Mouse (Mus musculus) myocyte (in vitro differentiated cells): ENCODE data around the gene Anks1b. TPM values are rescaled to one million over a fixed set of nuclear protein-coding genes. Genes with fewer than 3 reads are reported as not detected.
A peak's percentile ranks its signal among the peaks of the same experiment; 100 is the strongest.

Experiments used
- H3K27me3 ChIP-seq: one replicate; pipeline ENCODE4 v1.6.1; 2011; ENCODE audit not compliant: control insufficient read depth, insufficient read depth, insufficient read length
- H3K36me3 ChIP-seq: one replicate; pipeline ENCODE4 v1.6.1; 2011; ENCODE audit not compliant: control insufficient read depth, insufficient read depth
- H3K4me2 ChIP-seq: one replicate; pipeline ENCODE4 v1.6.1; 2011; ENCODE audit warnings: low read depth, control low read depth
- H3K4me3 ChIP-seq: one replicate; pipeline ENCODE4 v1.5.1; 2011; ENCODE audit warnings: mild to moderate bottlenecking, control low read depth, moderate library complexity
- H3K79me2 ChIP-seq: one replicate; pipeline ENCODE4 v1.6.1; 2011; ENCODE audit not compliant: control insufficient read depth, insufficient read depth
- H3ac ChIP-seq: one replicate; pipeline ENCODE4 v1.6.1; 2011; ENCODE audit not compliant: control insufficient read depth, insufficient read length
- CEBPB ChIP-seq: IDR thresholded peaks from 2 replicates; pipeline ENCODE4 v1.6.1; 2011; ENCODE audit warnings: mild to moderate bottlenecking, moderate library complexity; ENCODE audit not compliant: poor library complexity, insufficient read depth, severe bottlenecking
- E2F4 ChIP-seq: IDR thresholded peaks from one replicate; pipeline ENCODE4 v1.6.1; 2011; ENCODE audit warnings: mild to moderate bottlenecking, control low read depth, moderate library complexity; ENCODE audit not compliant: insufficient read depth
- MAX ChIP-seq: IDR thresholded peaks from one replicate; pipeline ENCODE4 v1.6.1; 2011; ENCODE audit warnings: low read depth, mild to moderate bottlenecking, control low read depth
- MYOD1 ChIP-seq, 3 experiments: IDR thresholded peaks; one replicate each; pipeline ENCODE4 v1.6.1; 2011; ENCODE audit warnings: control low read depth in 2 of 3, low read depth in 2 of 3, mild to moderate bottlenecking in 2 of 3, moderate library complexity in 1 of 3; ENCODE audit not compliant: insufficient read length in 2 of 3, control insufficient read depth in 1 of 3
- MYOG ChIP-seq, 3 experiments: IDR thresholded peaks; one replicate each; pipeline ENCODE4 v1.6.1; 2011; ENCODE audit warnings: control low read depth in 2 of 3, low read depth in 2 of 3, mild to moderate bottlenecking in 2 of 3; ENCODE audit not compliant: insufficient read length in 2 of 3, control insufficient read depth in 1 of 3, insufficient read depth in 1 of 3
- POLR2A ChIP-seq: IDR thresholded peaks from one replicate; pipeline ENCODE4 v1.6.1; 2011; ENCODE audit warnings: low read depth, mild to moderate bottlenecking, control low read depth, moderate library complexity; ENCODE audit not compliant: insufficient read length
- POLR2AphosphoS2 ChIP-seq: IDR thresholded peaks from one replicate; pipeline ENCODE4 v1.6.1; 2011; ENCODE audit warnings: low read depth, control low read depth; ENCODE audit not compliant: insufficient read length
- REST ChIP-seq: IDR thresholded peaks from one replicate; pipeline ENCODE4 v1.6.1; 2011; ENCODE audit warnings: mild to moderate bottlenecking, control low read depth, moderate library complexity; ENCODE audit not compliant: insufficient read depth, insufficient read length
- SRF ChIP-seq: IDR thresholded peaks from one replicate; pipeline ENCODE4 v1.6.1; 2011; ENCODE audit warnings: low read depth; ENCODE audit not compliant: control insufficient read depth, insufficient read length
- TCF12 ChIP-seq: IDR thresholded peaks from one replicate; pipeline ENCODE4 v1.6.1; 2011; ENCODE audit warnings: mild to moderate bottlenecking, control low read depth; ENCODE audit not compliant: poor library complexity, insufficient read depth, severe bottlenecking
- TCF3 ChIP-seq: IDR thresholded peaks from one replicate; pipeline ENCODE4 v1.6.1; 2011; ENCODE audit warnings: low read depth, control low read depth; ENCODE audit not compliant: insufficient read length
- USF1 ChIP-seq: IDR thresholded peaks from one replicate; pipeline ENCODE4 v1.6.1; 2011; ENCODE audit warnings: low read depth, mild to moderate bottlenecking, control low read depth, moderate library complexity
- polyA plus RNA-seq: library from polyadenylated mRNA; unstranded; fragments of >200 nt; fragmentation: generic; extraction: Trizol; gene quantifications from one replicate; pipeline ENCODE4 v1.2.1, GENCODE M21; 2012; ENCODE audit warnings: missing spikeins

Gene Anks1b
- polyA plus RNA-seq, 1 experiment = 0.13 TPM

DNA sequence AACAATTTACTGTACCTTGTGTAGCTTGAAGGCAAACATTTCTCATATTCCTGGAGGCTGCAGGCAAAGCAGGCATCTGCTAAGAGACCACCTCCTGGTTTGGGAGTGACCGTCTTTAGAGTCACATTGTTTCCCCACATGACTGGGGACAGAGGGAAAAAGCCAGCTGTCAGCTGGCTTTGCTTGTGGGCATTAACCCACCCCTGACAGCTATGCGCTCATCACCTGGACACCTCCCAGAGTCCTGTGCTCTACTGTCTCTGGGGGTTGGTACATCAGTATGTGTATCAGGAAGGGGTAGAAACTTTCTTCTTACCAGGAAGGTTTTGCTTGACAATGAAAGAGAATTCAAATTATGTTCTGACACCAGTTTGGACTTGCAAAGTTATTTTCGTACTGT, 207.8 kb downstream of the Anks1b start:
- no peak for TF ChIP-seq SRF
- Histone ChIP-seq H3K4me2 (peak overlapping the region; percentile 49), H3K4me3 (no peak overlapping the region), H3K36me3 (no peaks in the 10 kb centered on the region), H3ac (no peak overlapping the region), H3K79me2 (no peaks in the 10 kb centered on the region), H3K27me3 (no peaks in the 10 kb centered on the region)

DNA sequence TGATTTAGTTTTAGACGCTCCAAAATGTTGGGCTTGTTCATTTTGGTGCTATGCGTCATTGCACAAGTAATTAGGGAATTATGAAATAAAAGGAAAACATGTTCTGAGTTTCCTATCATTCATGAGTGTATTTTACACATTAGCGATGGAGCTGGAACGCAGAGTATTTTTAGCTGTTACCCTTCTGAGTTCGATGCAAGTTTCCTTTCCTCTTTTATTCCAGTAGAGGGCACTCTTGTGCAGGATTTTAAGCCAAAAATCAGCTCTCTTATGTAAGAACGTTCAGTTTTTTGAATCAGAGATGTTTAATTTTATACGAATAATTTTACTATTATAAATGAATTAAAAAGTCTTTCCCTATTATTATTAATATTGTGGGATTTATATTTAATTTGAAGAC, 208.3 kb downstream of the Anks1b start:
- Histone ChIP-seq H3K36me3 (no peaks in the 10 kb centered on the region), H3ac (no peak overlapping the region)
- TF ChIP-seq POLR2AphosphoS2 = no peak
- TF ChIP-seq SRF = no peak
- no peak for TF ChIP-seq TCF12
- TF ChIP-seq TCF3 = no peak
- TF ChIP-seq POLR2A = no peak
- no peak for TF ChIP-seq REST
- TF ChIP-seq MYOD1 (IDR thresholded peaks at IDR 0.05; ENCODE audit: control insufficient read depth in 1 of 3, insufficient read length in 2 of 3, low read depth in 2 of 3) = no peak
- TF ChIP-seq USF1 = no peak
- TF ChIP-seq MAX = no peak

DNA sequence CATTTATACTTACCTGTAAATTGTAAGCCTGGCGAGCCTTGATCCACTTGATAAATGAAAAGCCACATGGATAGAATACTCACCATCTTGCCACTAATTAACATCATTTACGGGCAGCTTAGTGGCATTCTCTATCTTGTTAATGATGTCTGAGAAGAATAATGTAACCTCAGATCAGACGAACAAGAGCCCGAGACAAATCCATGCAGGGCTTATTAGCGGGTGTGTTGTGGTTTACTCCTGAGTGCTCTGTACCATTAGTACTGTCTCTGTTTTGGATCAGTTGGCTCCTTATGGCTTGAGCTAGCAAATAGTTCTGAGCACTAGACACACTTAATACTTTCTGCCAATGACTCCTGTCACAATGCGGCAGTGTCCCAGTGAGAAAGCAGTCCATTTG, 220.6 kb downstream of the Anks1b start:
- TF ChIP-seq POLR2AphosphoS2 (no peak), POLR2A (no peak), E2F4 (no peak), SRF (no peak), MYOG (IDR thresholded peaks at IDR 0.05; ENCODE audit: control insufficient read depth in 1 of 3, insufficient read depth in 1 of 3, insufficient read length in 2 of 3, low read depth in 2 of 3) (no peak), USF1 (no peak), TCF12 (no peak), MAX (no peak), CEBPB (no peak), TCF3 (no peak), MYOD1 (IDR thresholded peaks at IDR 0.05; ENCODE audit: control insufficient read depth in 1 of 3, insufficient read length in 2 of 3, low read depth in 2 of 3) (no peak), REST (no peak)

More for the DNA sequence above, 208.3 kb downstream of the Anks1b start:
- no peak overlapping the region for H3K4me3 ChIP-seq
- H3K27me3 ChIP-seq = no peaks in the 10 kb centered on the region
- peak overlapping the region; percentile 49 for H3K4me2 ChIP-seq
- H3K79me2 ChIP-seq = no peaks in the 10 kb centered on the region

DNA sequence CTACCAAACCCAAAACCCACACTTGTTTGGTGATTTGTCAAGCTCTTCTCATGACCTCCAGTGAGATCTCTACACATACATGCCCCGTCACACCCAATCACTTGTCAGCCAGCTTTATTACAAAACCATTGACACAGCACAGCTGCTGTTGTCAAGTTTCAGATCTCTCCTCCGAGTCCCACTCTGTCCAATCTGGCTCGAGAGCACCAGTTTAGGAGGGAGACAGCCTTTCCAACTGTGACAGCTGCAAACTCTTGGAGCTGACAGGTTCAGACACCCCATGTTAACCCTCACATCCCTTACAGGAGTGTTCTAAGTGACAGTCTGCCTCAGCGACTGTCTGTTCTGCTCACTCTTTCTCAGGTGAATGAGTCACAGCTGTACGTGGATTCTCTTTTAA, 239.4 kb downstream of the Anks1b start:
- H3ac ChIP-seq = no peak overlapping the region
- no peak overlapping the region for H3K4me2 ChIP-seq
- H3K79me2 ChIP-seq = no peaks in the 10 kb centered on the region
- no peaks in the 10 kb centered on the region for H3K27me3 ChIP-seq
- H3K36me3 ChIP-seq = no peaks in the 10 kb centered on the region
- no peak overlapping the region for H3K4me3 ChIP-seq
- TF ChIP-seq MYOD1 (IDR thresholded peaks at IDR 0.05; ENCODE audit: control insufficient read depth in 1 of 3, insufficient read length in 2 of 3, low read depth in 2 of 3) = peak; percentile 78 to 85 (median 83)
- no peak for TF ChIP-seq REST
- TF ChIP-seq MAX = no peak
- no peak for TF ChIP-seq POLR2AphosphoS2
- TF ChIP-seq TCF3 = no peak
- TF ChIP-seq CEBPB = no peak
- TF ChIP-seq SRF = no peak
- TF ChIP-seq E2F4 = no peak
- TF ChIP-seq USF1 = no peak
- TF ChIP-seq TCF12 = peak; percentile 25
- TF ChIP-seq MYOG (IDR thresholded peaks at IDR 0.05; ENCODE audit: control insufficient read depth in 1 of 3, insufficient read depth in 1 of 3, insufficient read length in 2 of 3, low read depth in 2 of 3) = peak in 2 of 3 experiments; percentile 67 to 68
- TF ChIP-seq POLR2A = no peak

More for the DNA sequence above, 220.6 kb downstream of the Anks1b start:
- no peak overlapping the region for H3ac ChIP-seq
- H3K79me2 ChIP-seq = no peaks in the 10 kb centered on the region
- no peak overlapping the region for H3K4me3 ChIP-seq
- H3K36me3 ChIP-seq = no peaks in the 10 kb centered on the region
- H3K27me3 ChIP-seq = no peaks in the 10 kb centered on the region
- H3K4me2 ChIP-seq = no peak overlapping the region

DNA sequence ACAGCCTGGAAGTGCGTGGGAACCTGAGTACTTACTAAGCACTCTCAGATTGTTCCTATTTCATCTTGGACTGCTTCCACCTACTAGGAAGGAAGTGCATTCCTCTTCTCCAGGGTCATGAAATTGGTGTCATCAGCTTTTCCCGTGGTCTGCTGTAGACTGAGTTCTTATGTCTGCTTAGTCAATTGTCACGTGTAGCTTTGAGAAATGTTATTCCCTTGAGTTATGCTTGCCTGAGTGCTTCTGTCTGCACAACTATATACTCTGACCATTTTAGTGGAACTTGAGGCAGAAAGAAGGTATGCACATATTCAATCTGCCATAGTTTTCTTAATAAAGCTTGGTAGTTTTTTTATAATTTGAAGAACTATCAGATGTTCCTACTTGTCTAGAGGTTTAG, 243.6 kb downstream of the Anks1b start:
- Histone ChIP-seq H3K36me3 (no peaks in the 10 kb centered on the region), H3K4me3 (no peak overlapping the region)
- no peak for TF ChIP-seq POLR2AphosphoS2
- no peak for TF ChIP-seq MAX
- TF ChIP-seq USF1 = peak; percentile 61

DNA sequence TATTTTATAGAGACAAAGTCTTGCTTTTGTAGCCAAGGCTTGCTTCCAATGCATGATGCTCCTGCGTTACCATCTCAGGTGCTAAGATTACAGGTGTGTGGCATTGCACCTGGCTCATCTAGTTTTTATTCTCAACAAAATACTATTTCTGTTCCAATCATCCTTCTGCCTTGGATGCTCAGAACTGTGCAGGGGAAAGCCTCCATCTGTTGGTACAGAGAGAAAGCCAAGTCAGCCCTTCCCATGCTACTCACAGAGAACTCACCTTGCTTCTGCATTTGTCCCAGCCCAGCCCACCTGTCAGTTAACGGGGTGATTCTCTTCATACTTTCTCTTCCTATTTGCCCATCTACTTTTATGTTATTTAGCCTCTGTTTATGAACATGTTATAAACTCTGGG, 244.5 kb downstream of the Anks1b start:
- Histone ChIP-seq H3K36me3 (no peaks in the 10 kb centered on the region), H3K27me3 (no peaks in the 10 kb centered on the region), H3K4me2 (no peak overlapping the region), H3K4me3 (no peak overlapping the region), H3K79me2 (no peaks in the 10 kb centered on the region), H3ac (no peak overlapping the region)
- no peak for TF ChIP-seq TCF12
- TF ChIP-seq E2F4 = no peak
- TF ChIP-seq MAX = no peak
- TF ChIP-seq USF1 = no peak
- no peak for TF ChIP-seq POLR2AphosphoS2
- no peak for TF ChIP-seq MYOD1 (IDR thresholded peaks at IDR 0.05; ENCODE audit: control insufficient read depth in 1 of 3, insufficient read length in 2 of 3, low read depth in 2 of 3)
- no peak for TF ChIP-seq POLR2A
- TF ChIP-seq SRF = no peak
- no peak for TF ChIP-seq REST
- TF ChIP-seq MYOG (IDR thresholded peaks at IDR 0.05; ENCODE audit: control insufficient read depth in 1 of 3, insufficient read depth in 1 of 3, insufficient read length in 2 of 3, low read depth in 2 of 3) = no peak
- no peak for TF ChIP-seq TCF3
- no peak for TF ChIP-seq CEBPB

More for the DNA sequence above, 243.6 kb downstream of the Anks1b start:
- H3K27me3 ChIP-seq = no peaks in the 10 kb centered on the region
- no peaks in the 10 kb centered on the region for H3K79me2 ChIP-seq
- no peak overlapping the region for H3K4me2 ChIP-seq
- no peak overlapping the region for H3ac ChIP-seq
